In genomic region chr12:112746808-112747605, GRCm38 (mm10) we compare ENCODE assay signal across 8 mouse cellular contexts. TPM values are rescaled to one million over a fixed set of nuclear protein-coding genes. Genes with fewer than 3 reads are reported as not detected.
A peak's percentile ranks its signal among the peaks of the same experiment; 100 is the strongest.
DNase-seq lines count a peak whose midpoint lies in the region; ATAC-seq and TF ChIP-seq lines count a peak whose summit lies in the region.

No protein-coding gene starts in this region.

- 19% methylated on average over 10 of the region's 10 CpGs for WGBS in heart, embryonic 16.5 days
- 20% methylated on average over 10 of the region's 10 CpGs for WGBS in limb, embryonic 11.5 days
- WGBS in midbrain, postnatal 0 days, result 16% methylated on average over 10 of the region's 10 CpGs

- no peak for DNase-seq in frontal cortex, postnatal 25 days (ENCODE audit: low spot score in 2 of 2)
- DNase-seq in G1E (ENCODE audit: low spot score), result peak; percentile 63
- peak; percentile 84 for DNase-seq in embryo, embryonic 11 days
- DNase-seq in limb, embryonic 11.5 days (ENCODE audit: low spot score), result peak; percentile 50
- DNase-seq in midbrain, postnatal 0 days (ENCODE audit: low spot score), result peak; percentile 90
- no peak for DNase-seq in right cerebral cortex, postnatal 36 days (ENCODE audit: low spot score in 2 of 2)

- H3K4me2 ChIP-seq in heart, embryonic 16.5 days (ENCODE audit: low read depth, low read length), result peak overlapping the region; percentile 27
- H3K4me2 ChIP-seq in limb, embryonic 11.5 days (ENCODE audit: low read depth, severe bottlenecking), result peak overlapping the region; percentile 17; the same call in 1 of the 2 replicates
- no peak overlapping the region for H3K4me2 ChIP-seq in midbrain, postnatal 0 days (ENCODE audit: low read depth, low read length, poor library complexity, severe bottlenecking)

- H3K4me3 ChIP-seq in G1E (ENCODE audit: low read depth, low read length), result no peak overlapping the region
- no peak overlapping the region for H3K4me3 ChIP-seq in heart, embryonic 16.5 days (ENCODE audit: low read length)
- no peak overlapping the region for H3K4me3 ChIP-seq in limb, embryonic 11.5 days (ENCODE audit: low read depth, low read length)
- H3K4me3 ChIP-seq in midbrain, postnatal 0 days (ENCODE audit: low read depth, low read length), result no peak overlapping the region

- ATAC-seq in frontal cortex, adult (ENCODE audit: low TSS enrichment), result 0 out of 2 replicates have a peak, but pooled peaks have one; percentile 10
- no peak for ATAC-seq in G1E (ENCODE audit: extremely low read depth, insufficient number of reproducible peaks, low FRiP score, poor library complexity, severe bottlenecking)
- ATAC-seq in heart, embryonic 16.5 days (replicated peaks; ENCODE audit: extremely low read depth, insufficient read depth, low FRiP score), result peak; percentile 44
- no peak; the same call in 1 of the 2 replicates for ATAC-seq in limb, embryonic 11.5 days (ENCODE audit: insufficient number of reproducible peaks, low FRiP score, low TSS enrichment, low read depth)
- ATAC-seq in midbrain, postnatal 0 days (ENCODE audit: low FRiP score), result peak; percentile 70

- peak overlapping the region; percentile 20 for H3K27ac ChIP-seq in heart, embryonic 16.5 days (ENCODE audit: low read length)
- H3K27ac ChIP-seq in limb, embryonic 11.5 days (replicated peaks; ENCODE audit: low read depth, low read length), result 0 out of 2 replicates have a peak overlapping the region, but pooled peaks have one; percentile 21
- peak overlapping the region; percentile 90 for H3K27ac ChIP-seq in midbrain, postnatal 0 days (ENCODE audit: low read depth, low read length)

- H3K9ac ChIP-seq in heart, embryonic 16.5 days (ENCODE audit: low read length), result peak overlapping the region; percentile 56
- H3K9ac ChIP-seq in limb, embryonic 11.5 days (ENCODE audit: low read length), result peak overlapping the region; percentile 45; the same call in 1 of the 2 replicates
- H3K9ac ChIP-seq in midbrain, postnatal 0 days (replicated peaks; ENCODE audit: low read length, poor library complexity, severe bottlenecking), result peak overlapping the region; percentile 36; the same call in 1 of the 2 replicates

- peaks cover 41% of the 10 kb centered on the region for H3K27me3 ChIP-seq in G1E (ENCODE audit: insufficient read depth, low read length)
- no peaks in the 10 kb centered on the region for H3K27me3 ChIP-seq in heart, embryonic 16.5 days (ENCODE audit: control insufficient read depth, insufficient read depth, low read length)
- no peaks in the 10 kb centered on the region for H3K27me3 ChIP-seq in limb, embryonic 11.5 days (ENCODE audit: control insufficient read depth, insufficient read depth, low read length)
- H3K27me3 ChIP-seq in midbrain, postnatal 0 days (ENCODE audit: insufficient read depth, low read length), result no peaks in the 10 kb centered on the region

- 0 out of 2 replicates have a peak, but pooled peaks have one; percentile 20 for TF ChIP-seq CTCF in G1E (IDR thresholded peaks at IDR 0.05; ENCODE audit: low read depth, low read length)
- peak; percentile 89 for TF ChIP-seq CTCF in midbrain, postnatal 0 days (IDR thresholded peaks at IDR 0.05)

- H3K36me3 ChIP-seq in G1E (replicated peaks), result no peaks in the 10 kb centered on the region
- peaks cover 5% of the 10 kb centered on the region; the same call in 1 of the 2 replicates for H3K36me3 ChIP-seq in heart, embryonic 16.5 days (ENCODE audit: control insufficient read depth, insufficient read depth)
- H3K36me3 ChIP-seq in limb, embryonic 11.5 days (ENCODE audit: control insufficient read depth, insufficient read depth, low read length), result no peaks in the 10 kb centered on the region
- H3K36me3 ChIP-seq in midbrain, postnatal 0 days (ENCODE audit: insufficient read depth, low read length), result peaks cover 25% of the 10 kb centered on the region

- no peaks in the 10 kb centered on the region for H3K9me3 ChIP-seq in G1E (replicated peaks)
- H3K9me3 ChIP-seq in heart, embryonic 16.5 days (replicated peaks; ENCODE audit: control insufficient read depth, low read length), result no peaks in the 10 kb centered on the region
- H3K9me3 ChIP-seq in limb, embryonic 11.5 days (ENCODE audit: control insufficient read depth, low read length), result no peaks in the 10 kb centered on the region
- H3K9me3 ChIP-seq in midbrain, postnatal 0 days (ENCODE audit: low read length), result no peaks in the 10 kb centered on the region

- H3K4me1 ChIP-seq in G1E (ENCODE audit: insufficient read depth, low read depth, low read length), result peaks cover 8% of the 10 kb centered on the region
- peaks cover 29% of the 10 kb centered on the region for H3K4me1 ChIP-seq in heart, embryonic 16.5 days (ENCODE audit: control insufficient read depth, insufficient read depth, low read length)
- peaks cover 8% of the 10 kb centered on the region for H3K4me1 ChIP-seq in limb, embryonic 11.5 days (ENCODE audit: control insufficient read depth, insufficient read depth, low read length)
- 0 out of 2 replicates have a peak, but pooled peaks cover 3% of the 10 kb centered on the region for H3K4me1 ChIP-seq in midbrain, postnatal 0 days (ENCODE audit: insufficient read depth, low read length)

RNA-seq across cellular contexts. Expression of gene Pld4, which starts 13.4 kb away (rescaled TPM):
- total RNA-seq in G1E (2014; fragmentation: Nextera tagmentation), result 3.4 TPM in 1 of 2 replicates, not detected in the other
- 0.58 and 1.0 TPM in 2 replicates for total RNA-seq in G1E (2017)
- polyA plus RNA-seq in G1E (2012), result 0.54 and 0.89 TPM in 2 replicates
- polyA plus RNA-seq in heart, embryonic 16.5 days (2015; fragmentation: Nextera tagmentation; extraction: Ambion mirVana), result 19.4 and 32.5 TPM in 2 replicates
- 2.8 TPM in 2 replicates for polyA plus RNA-seq in limb, embryonic 11.5 days (2014; fragmentation: Nextera tagmentation; extraction: Ambion mirVana)
- total RNA-seq in midbrain, postnatal 0 days (2014; rRNA removed), result 12.2 and 12.6 TPM in 2 replicates
- polyA plus RNA-seq in midbrain, postnatal 0 days (2015; fragmentation: Nextera tagmentation; extraction: Ambion mirVana), result 8.8 TPM in 2 replicates

RNA-seq across cellular contexts. Expression of gene Cep170b, which starts 26.8 kb away (rescaled TPM):
- total RNA-seq in G1E (2014; fragmentation: Nextera tagmentation), result not detected in 2 replicates
- total RNA-seq in G1E (2017), result 0.29 and 0.87 TPM in 2 replicates
- not detected in 2 replicates for polyA plus RNA-seq in G1E (2012)
- polyA plus RNA-seq in heart, embryonic 16.5 days (2015; fragmentation: Nextera tagmentation; extraction: Ambion mirVana), result 4.3 and 5.1 TPM in 2 replicates
- 9.5 and 9.6 TPM in 2 replicates for polyA plus RNA-seq in limb, embryonic 11.5 days (2014; fragmentation: Nextera tagmentation; extraction: Ambion mirVana)
- total RNA-seq in midbrain, postnatal 0 days (2014; rRNA removed), result 125 and 140 TPM in 2 replicates
- polyA plus RNA-seq in midbrain, postnatal 0 days (2015; fragmentation: Nextera tagmentation; extraction: Ambion mirVana), result 42.7 and 46.4 TPM in 2 replicates

RNA-seq across cellular contexts. Expression of gene Ahnak2, which starts 55.5 kb away (rescaled TPM):
- total RNA-seq in G1E (2014; fragmentation: Nextera tagmentation) (not detected in 2 replicates), G1E (2017) (0.17 and 0.22 TPM in 2 replicates)
- 0.02 TPM in 2 replicates for polyA plus RNA-seq in G1E (2012)
- polyA plus RNA-seq in heart, embryonic 16.5 days (2015; fragmentation: Nextera tagmentation; extraction: Ambion mirVana), result 2.0 and 2.1 TPM in 2 replicates
- polyA plus RNA-seq in limb, embryonic 11.5 days (2014; fragmentation: Nextera tagmentation; extraction: Ambion mirVana), result 0.17 and 0.40 TPM in 2 replicates
- total RNA-seq in midbrain, postnatal 0 days (2014; rRNA removed), result 5.1 and 6.1 TPM in 2 replicates
- polyA plus RNA-seq in midbrain, postnatal 0 days (2015; fragmentation: Nextera tagmentation; extraction: Ambion mirVana), result 1.6 and 1.9 TPM in 2 replicates

Comparison
In these comparisons a context has a peak if more than half of its experiments do, and no peak if none do; other contexts are left out.
1. ATAC-seq: peak in frontal cortex, adult (single experiment), heart, embryonic 16.5 days (single experiment) and midbrain, postnatal 0 days (single experiment); none in G1E (single experiment) and limb, embryonic 11.5 days (single experiment).
2. DNase-seq: peak in G1E (single experiment), embryo, embryonic 11 days (single experiment), limb, embryonic 11.5 days (single experiment) and midbrain, postnatal 0 days (single experiment); none in frontal cortex, postnatal 25 days (0 of 2) and right cerebral cortex, postnatal 36 days (0 of 2).
3. H3K27ac ChIP-seq: peak in every context shown above with its lines; median percentile 90 in midbrain, postnatal 0 days; 21 in limb, embryonic 11.5 days; 20 in heart, embryonic 16.5 days.
4. Peak in every context shown above with its lines, with median percentiles within 50 percentile points of each other: H3K9ac ChIP-seq.